Mouse (Mus musculus) olfactory bulb, adult 2 months (tissue): ENCODE measurements around the gene Ring1. TPM values are rescaled to one million over a fixed set of nuclear protein-coding genes. Genes with fewer than 3 reads are reported as not detected.

Experiments
- H3K27ac ChIP-seq: fragments of 200-500 bp; 2 replicates; pipeline ENCODE4 v1.5.1; 2012; ENCODE audit warnings: low read depth, low read length; ENCODE audit not compliant: insufficient read depth
- H3K4me1 ChIP-seq: fragments of 200-500 bp; 2 replicates; pipeline ENCODE4 v1.6.1; 2012; ENCODE audit warnings: low read length; ENCODE audit not compliant: control insufficient read depth, insufficient read depth
- H3K4me3 ChIP-seq: fragments of 200-500 bp; 2 replicates; pipeline ENCODE4 v1.5.1; 2012; ENCODE audit warnings: mild to moderate bottlenecking, low read depth, low read length, moderate library complexity; ENCODE audit not compliant: insufficient read depth
- CTCF ChIP-seq: fragments of 200-500 bp; IDR thresholded peaks from 2 replicates; pipeline ENCODE4 v1.5.1; 2012; ENCODE audit warnings: low read depth, mild to moderate bottlenecking, low read length, moderate library complexity; ENCODE audit not compliant: insufficient read depth
- POLR2A ChIP-seq: fragments of 200-500 bp; IDR thresholded peaks from 2 replicates; pipeline ENCODE4 v1.6.1; 2012; ENCODE audit warnings: mild to moderate bottlenecking, low read depth, low read length, moderate library complexity; ENCODE audit not compliant: insufficient read depth
- WGBS: fragments of 180-500 bp; shearing (Covaris S2); methylation state at CpG from one replicate; pipeline ENCODE4 v1.1.7; 2018; 5-methylcytosine and 5-hydroxymethylcytosine counted together
- polyA plus RNA-seq: library from polyadenylated mRNA; stranded (reverse); fragments of >200 nt; gene quantifications from 2 replicates; pipeline ENCODE4 v1.2.4, GENCODE M21; 2012; ENCODE audit warnings: low replicate concordance; ENCODE audit not compliant: missing spikeins, insufficient read depth, insufficient read length

Gene Ring1
- polyA plus RNA-seq, 1 experiment = not detected

- Histone ChIP-seq H3K4me3 (peak overlapping the region; percentile 59), H3K4me1 (peaks cover 55% of the 10 kb centered on the region), H3K27ac (no peak overlapping the region)
- no peak for TF ChIP-seq POLR2A
- TF ChIP-seq CTCF = no peak
- WGBS = 3% methylated on average over 20 of the region's 20 CpGs
These were observed 6.4 kb upstream of the Ring1 start for GRCm38 (mm10) chr17:34030861-34031326.

- WGBS = 67% methylated on average over 21 of the region's 21 CpGs
- Histone ChIP-seq H3K4me3 (peak overlapping the region; percentile 59), H3K4me1 (peaks cover 63% of the 10 kb centered on the region), H3K27ac (no peak overlapping the region)
- no peak for TF ChIP-seq POLR2A
- no peak for TF ChIP-seq CTCF
These were observed 5.6 kb upstream of the Ring1 start for GRCm38 (mm10) chr17:34029890-34030595.

GRCm38 (mm10) chr17:34029150-34029889, 4.8 kb upstream of the Ring1 start:
- H3K27ac ChIP-seq = no peak overlapping the region
- H3K4me3 ChIP-seq = no peak overlapping the region
- peaks cover 65% of the 10 kb centered on the region for H3K4me1 ChIP-seq
- WGBS = 84% methylated on average over 18 of the region's 18 CpGs
- TF ChIP-seq CTCF (no peak), POLR2A (no peak)

GRCm38 (mm10) chr17:34028501-34029149, 4.1 kb upstream of the Ring1 start:
- TF ChIP-seq POLR2A = no peak
- TF ChIP-seq CTCF = no peak
- H3K4me1 ChIP-seq = peaks cover 63% of the 10 kb centered on the region
- H3K4me3 ChIP-seq = no peak overlapping the region
- WGBS = 56% methylated on average over 17 of the region's 17 CpGs
- H3K27ac ChIP-seq = no peak overlapping the region

GRCm38 (mm10) chr17:34027656-34028223, 3.3 kb upstream of the Ring1 start, which contains the start of gene H2-Ke6:
TSS of gene H2-Ke6 (minus strand) at chr17:34028060.
- peak within 1 kb of the TSS; percentile 1; the same call in 1 of the 2 replicates for H3K27ac ChIP-seq
- peaks cover 60% of the 10 kb centered on the region for H3K4me1 ChIP-seq
- no peak for TF ChIP-seq CTCF
- peak; percentile 67 for TF ChIP-seq POLR2A
- WGBS = under 1% methylated on average over 49 of the region's 49 CpGs
- peak within 1 kb of the TSS; percentile 61 for H3K4me3 ChIP-seq

GRCm38 (mm10) chr17:34026917-34027655, 2.6 kb upstream of the Ring1 start:
- WGBS = 6% methylated on average over 36 of the region's 36 CpGs
- peaks cover 58% of the 10 kb centered on the region for H3K4me1 ChIP-seq
- TF ChIP-seq CTCF (no peak), POLR2A (no peak)
- H3K27ac ChIP-seq = peak overlapping the region; percentile 1; the same call in 1 of the 2 replicates
- H3K4me3 ChIP-seq = peak overlapping the region; percentile 61

GRCm38 (mm10) chr17:34026221-34026620, 1.7 kb upstream of the Ring1 start:
- no peak overlapping the region for H3K4me3 ChIP-seq
- H3K4me1 ChIP-seq = peaks cover 66% of the 10 kb centered on the region
- H3K27ac ChIP-seq = no peak overlapping the region
- 28% methylated on average over 2 of the region's 2 CpGs for WGBS
- no peak for TF ChIP-seq POLR2A
- TF ChIP-seq CTCF = no peak

- no peak overlapping the region for H3K4me3 ChIP-seq
- H3K4me1 ChIP-seq = peaks cover 68% of the 10 kb centered on the region
- TF ChIP-seq CTCF (no peak), POLR2A (no peak)
- H3K27ac ChIP-seq = no peak overlapping the region
- WGBS = 19% methylated on average over 7 of the region's 7 CpGs
These were observed 1.3 kb upstream of the Ring1 start for GRCm38 (mm10) chr17:34025756-34026151.
